Mouse (Mus musculus): ENCODE measurements around the gene Gm42715. TPM values are rescaled to one million over a fixed set of nuclear protein-coding genes. Genes with fewer than 3 reads are reported as not detected.

Gm42715 gene
- total RNA-seq, 2 experiments from 2014 or later: 19.6 to 20.2 TPM

DNA sequence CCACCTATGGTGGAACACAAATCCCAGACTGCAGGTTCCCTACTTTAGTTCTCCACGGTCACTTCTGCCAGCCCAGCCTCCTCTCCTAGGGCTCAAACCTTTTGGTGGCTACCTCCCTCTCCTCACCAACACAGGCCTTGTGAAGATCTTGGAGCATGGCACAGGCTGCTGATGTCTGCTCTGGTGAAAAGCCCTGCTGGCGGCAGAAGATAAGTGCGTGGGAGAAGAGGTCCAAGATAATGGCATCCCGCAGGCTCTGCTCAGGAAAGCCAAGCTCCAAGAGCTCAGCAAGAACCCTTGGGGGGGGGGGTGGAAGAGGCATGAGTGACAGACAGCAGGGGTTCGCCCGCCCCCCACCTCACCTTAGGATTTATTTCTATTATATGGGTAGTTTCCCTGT, 66.8 kb downstream of the Gm42715 start:
- DNase-seq: no peak

DNA sequence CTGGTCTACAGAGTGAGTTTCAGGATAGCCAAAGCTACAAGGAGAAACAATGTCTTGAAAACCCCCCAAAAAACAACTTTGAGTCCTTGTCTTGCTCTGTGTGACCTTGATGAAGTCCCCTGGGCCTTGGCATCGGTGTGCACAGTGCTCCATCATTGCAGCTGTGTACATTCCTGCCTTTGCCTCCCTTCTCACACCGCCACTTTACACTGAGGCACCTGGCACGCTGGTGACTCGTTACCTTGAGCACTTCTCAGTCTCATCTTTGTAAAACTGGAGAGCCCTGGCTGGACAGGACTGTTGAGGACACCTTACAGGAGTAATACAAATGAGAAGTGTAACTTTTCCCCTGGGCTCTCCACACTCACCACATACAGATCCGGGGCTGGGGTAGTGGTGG, 67.8 kb downstream of the Gm42715 start:
- no peak for DNase-seq

DNA sequence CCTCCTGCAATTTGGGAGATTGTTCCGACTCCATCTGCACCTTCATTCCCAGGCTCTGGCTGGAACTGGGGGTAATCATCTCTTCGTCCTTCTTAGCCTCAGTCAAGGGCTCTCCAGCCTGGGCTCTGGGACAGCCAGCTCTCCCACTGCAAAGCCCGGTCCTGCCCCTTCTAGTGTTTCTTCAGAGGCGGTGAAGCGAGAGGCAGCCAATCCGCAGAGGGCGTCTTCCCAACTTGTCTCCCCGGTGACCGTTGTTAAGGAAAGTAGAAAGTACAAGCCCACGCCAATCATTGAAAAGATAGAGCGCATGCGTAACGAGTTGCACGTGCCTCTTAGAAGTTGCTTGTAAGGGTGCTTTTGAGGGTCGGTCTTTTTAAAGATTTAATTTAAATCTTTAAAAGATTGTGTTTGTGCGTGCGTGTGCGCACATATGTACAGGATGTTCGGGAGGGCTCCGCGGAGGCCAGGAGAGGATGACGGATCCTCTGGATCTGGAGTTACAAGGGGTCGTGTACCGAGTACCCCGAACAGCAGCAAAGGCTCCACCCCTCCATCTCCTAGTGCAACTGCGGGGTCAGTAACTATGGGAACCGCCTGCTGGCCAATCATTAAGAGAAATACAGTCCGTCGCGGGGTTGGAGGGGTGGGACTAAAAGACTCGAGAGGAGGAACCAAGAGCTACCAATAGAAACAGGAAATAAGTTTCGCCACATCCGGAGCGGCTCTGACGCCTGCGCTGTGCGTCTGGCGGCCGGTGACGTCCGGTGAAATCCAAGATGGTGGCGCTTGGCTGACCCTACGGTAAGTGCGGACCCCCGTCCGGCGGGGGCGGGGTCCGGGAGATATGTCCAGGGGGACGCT, 68.9 kb downstream of the Gm42715 start, which contains the start of the genes Ccdc189 and Rnf40:
TSS of gene Ccdc189 (minus strand) at position 585 of the 861 bp plus-strand sequence.
TSS of gene Rnf40 (plus strand) at position 757 of the 861 bp plus-strand sequence.
- peak; percentile 95 to 96 for DNase-seq

DNA sequence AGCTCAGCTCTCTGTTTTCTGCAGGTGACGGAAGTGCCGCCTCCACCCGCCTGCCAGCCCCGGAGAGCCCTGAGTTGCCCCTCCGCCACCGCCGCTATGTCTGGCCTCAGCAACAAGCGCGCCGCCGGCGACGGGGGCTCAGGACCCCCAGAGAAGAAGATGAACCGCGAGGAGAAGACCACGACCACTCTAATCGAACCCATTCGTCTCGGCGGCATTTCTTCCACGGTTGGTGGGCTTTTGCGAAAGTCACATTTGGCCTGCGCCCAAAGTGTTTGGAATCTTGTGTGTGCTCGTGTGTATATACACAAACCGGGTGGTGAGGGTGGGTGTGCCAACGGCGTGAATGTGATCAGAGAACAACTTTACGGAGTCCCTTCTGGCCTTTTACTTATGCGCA, 69.5 kb downstream of the Gm42715 start:
- DNase-seq: no peak

DNA sequence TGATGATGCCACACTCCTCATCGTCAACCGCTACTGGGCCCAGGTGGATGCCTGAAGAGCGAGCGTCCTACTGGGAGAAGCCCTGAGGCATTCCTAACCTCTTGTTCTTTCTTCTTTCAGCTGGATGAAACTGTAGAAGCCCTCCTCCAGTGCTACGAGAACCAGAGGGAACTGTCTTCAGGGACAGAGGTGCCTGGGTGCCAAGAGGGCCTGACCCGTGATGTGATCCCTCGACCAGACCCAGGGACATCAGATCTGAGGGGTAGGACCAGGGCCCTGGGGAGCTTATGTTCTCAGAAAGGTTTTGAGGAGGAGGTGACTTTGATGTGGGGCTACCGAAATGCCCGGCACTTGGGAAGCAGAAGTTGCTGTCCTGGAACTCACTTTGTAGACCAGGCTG, 70.3 kb downstream of the Gm42715 start:
- no peak for DNase-seq

DNA sequence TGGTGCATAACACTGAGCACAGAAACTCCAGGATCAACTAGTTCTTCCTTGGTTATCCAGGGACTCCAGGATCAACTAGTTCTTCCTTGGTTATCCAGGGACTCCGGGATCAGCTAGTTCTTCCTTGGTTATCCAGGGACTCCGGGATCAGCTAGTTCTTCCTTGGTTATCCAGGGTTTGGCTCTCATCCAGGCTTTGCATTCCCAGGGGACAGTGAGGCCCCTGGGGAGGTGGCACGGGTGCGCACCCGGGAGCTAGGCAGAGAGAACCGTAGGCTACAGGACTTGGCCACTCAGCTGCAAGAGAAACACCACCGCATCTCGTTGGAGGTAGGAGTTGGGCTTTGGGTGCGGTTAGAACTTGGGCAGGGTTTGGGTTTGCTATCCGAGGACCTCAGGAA, 71.7 kb downstream of the Gm42715 start:
- no peak for DNase-seq

DNA sequence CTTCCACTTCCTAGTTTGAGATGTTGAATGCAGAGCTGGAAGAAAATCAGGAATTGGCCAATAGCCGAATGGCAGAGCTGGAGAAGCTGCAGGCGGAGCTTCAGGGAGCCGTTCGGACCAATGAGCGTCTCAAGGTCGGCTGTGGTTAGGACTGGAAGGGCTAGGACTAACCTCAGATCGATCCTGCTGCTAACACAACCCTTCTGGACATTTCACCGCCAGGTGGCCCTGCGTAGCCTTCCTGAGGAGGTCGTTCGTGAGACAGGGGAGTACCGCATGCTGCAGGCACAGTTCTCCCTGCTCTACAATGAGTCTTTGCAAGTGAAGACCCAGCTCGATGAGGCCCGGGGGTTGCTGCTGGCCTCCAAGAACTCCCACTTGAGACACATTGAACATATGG, 73.2 kb downstream of the Gm42715 start:
- peak in 1 of 2 experiments; percentile 42 for DNase-seq

DNA sequence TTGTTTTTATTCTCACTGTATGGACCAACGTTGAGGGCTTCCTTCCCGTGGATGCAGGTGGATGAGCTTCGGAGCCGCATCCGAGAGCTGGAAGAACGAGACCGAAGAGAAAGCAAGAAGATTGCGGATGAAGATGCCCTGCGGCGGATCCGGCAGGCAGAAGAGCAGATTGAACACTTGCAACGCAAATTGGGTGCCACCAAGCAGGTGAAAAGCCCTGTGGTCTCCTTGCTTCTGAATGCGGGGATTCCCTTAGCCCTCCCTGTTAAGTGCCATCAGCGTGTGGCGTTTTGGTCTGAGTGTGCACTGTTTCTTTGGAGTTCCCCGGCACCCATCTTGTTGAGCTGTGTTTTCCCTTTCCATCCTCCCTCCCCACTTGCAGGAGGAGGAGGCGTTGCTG, 77.4 kb downstream of the Gm42715 start:
- DNase-seq: no peak

DNA sequence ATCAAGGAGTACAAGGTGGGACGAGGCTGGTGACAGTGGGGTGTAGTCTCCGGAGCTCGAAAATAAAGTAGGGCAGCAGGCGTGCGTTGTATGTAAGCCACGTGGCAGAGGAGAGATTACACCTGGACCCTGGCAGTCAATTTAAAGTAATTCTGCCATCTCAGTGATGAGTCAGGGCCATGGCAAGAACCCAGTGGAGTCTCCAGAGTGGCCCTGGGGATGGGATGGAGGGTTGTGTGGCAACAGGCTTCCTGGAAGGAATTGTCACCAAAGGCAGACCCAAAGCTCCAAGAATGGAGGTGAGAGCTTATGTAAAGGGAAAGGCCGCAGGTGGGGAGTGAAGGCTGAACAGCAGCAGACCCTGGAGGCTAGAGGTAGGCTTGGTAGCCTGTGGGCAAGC, 81.2 kb downstream of the Gm42715 start:
- DNase-seq: peak in 1 of 2 experiments; percentile 48

DNA sequence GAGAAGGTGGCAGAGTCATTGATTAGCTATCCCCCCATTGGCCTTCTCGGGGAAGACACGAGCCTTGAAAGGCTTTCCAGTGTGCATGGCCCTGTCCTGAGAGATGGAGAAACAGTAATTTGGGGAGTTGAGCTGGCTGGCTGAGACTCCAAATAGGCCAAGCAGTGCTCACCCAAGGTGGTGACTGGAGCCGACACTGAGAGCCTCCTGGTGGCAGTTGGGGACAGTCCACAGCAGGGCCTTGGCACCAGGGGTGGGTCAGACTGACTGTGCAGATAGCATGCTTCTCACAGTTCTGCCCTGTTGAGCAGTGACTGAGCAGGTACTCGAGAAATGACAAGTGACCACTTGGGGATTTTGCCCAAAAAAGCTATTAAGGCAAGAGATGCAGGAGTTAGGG, 82.4 kb downstream of the Gm42715 start:
- DNase-seq: no peak

DNA sequence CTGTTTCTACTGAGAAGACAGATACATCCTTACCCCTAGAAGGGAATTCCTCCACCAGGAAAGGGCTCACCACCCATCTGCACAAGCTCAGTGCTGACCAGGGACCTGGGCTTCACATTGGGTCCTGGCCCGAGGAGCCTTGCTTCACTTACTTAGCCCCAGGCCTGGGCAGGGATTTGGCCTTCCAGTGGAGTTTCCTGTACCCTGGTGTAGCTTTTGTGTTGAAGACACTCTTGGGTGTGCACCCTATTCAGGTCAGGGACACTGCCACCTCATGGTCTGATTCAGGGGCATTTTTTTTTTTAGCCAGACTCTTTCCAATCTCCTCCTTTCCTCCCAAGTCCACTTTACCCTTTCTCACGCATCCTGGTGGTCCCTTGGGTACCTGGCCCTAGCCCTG, 83.5 kb downstream of the Gm42715 start:
- peak; percentile 35 to 39 for DNase-seq

DNA sequence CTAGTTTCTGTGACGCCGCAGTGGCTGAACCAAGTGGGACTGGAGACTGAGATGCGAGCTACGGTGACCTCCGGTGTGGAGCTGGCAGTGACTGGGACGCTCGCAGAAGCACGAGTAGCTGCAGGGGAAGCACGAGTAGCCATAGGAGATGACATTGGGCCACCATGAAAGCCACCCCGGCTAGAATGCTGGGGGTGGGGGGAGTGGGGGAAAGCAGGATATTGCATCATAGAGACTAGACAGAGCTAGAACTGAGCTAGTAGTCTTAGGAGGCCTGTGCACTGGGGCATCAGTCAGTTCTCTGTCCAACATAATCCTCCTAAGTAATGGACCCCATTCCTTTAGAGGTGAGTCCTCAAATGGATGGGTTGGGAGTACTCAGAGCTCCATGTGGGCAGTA, 84.9 kb downstream of the Gm42715 start:
- DNase-seq: no peak

DNA sequence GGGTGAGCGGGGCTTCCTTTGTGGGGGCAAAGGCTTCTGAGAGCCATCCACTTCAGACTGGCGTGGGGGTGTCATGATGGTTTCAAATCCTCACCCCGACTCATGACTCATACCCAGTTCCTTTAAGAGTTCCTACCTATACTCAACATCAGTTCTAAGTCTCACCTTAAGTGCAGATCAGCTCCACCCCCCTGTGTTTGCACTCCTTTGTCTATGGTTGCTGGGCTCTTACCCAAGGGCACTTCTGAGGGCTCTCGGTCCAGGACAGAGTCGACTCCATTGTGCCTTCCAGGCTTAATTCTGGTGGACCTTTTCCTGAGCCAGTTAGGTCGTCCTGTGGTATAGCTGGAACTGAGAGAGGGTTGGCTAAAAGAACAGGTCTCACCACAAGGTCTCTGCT, 87.8 kb downstream of the Gm42715 start:
- DNase-seq: no peak

DNA sequence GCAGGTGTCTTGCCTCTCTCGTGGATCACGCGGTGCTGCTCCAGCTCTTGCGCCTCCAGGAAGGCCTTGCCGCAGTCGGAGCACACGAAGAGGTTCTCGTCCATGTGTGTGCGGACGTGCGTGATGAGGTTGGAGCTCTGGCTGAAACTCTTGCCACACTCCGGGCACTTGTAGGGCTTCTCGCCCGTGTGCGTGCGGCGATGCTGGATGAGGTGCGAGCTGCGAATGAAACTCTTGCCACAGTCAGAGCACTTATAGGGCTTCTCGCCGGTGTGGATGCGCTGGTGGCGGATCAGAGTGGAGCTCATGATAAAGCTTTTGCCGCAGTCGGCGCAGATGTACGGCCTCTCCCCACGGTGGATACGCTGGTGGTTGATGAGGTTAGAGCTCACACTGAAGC, 91.6 kb downstream of the Gm42715 start:
- no peak for DNase-seq

DNA sequence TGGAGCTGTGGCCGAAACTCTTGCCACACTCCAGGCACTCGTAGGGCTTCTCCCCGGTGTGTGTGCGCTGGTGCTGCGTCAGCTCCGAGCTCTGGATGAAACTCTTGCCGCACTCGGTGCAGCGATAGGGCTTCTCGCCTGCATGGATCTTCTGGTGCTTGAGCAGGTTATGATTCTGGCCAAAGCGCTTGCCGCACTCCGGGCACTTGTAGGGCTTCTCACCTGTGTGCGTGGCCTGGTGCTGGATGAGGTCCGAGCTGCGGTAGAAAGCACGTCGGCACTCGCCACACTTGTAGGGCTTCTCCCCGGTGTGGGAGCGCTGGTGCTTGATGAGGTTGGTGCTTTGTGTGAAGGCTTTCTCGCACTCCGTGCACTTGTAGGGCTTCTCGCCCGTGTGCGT, 92.2 kb downstream of the Gm42715 start:
- no peak for DNase-seq

DNA sequence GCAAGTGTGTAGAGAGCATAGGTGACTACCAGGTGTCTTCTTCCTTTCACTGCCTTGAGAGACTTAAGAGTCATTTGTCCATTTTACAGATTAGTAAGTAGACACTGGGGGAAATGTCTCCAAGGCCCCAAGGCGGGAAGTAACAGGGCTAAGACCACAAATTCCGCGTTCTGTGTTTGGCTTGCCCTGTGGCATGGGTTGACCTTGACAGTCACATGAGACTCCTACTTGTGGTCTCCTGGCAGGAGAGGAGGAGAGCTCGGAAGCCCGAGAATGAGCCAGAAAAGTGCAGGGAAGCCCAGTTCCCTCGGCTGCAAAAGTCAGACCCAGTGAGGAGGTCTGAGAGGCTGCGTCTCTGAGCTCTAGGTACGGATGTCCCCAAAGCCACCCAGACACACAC, 94.1 kb downstream of the Gm42715 start:
- DNase-seq: peak in 1 of 2 experiments; percentile 33

DNA sequence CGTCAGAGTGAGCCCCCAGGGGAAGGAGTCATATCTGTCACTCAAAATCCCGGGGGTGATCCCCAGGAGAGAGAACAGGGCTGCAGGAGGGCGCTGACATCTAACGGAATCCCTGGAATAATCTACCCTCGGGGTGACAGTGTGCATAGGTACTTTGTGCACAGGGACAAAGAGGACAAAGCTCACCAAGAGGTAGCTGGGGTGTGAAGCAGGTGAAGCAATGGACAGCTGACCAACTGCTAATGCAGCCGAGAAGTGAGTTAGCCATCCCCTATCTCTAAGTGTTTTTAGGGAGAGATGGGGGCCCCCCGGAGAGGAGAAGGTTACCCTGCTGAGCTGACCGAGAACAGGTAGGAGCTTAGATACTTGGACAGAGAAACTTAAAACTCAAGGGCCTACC, 94.7 kb downstream of the Gm42715 start:
- no peak for DNase-seq

DNA sequence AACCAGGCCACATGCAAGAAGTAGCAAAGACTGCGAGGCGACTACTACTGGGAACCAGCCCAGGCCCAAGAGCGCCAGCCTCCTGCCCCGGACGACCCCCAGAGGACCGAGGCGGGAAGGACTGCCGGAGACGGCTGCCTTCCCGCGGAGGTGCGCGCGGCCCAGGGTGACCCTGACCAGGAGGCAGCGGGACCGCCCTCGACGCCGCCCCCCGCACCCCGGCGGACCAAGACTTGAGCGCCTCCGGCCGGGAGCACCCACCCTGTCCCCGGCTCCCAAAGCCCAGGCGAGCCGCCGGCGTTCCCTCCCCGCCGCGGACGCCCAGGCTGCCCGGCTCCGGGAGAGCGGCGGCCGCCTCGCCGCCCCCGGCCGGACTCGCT, 95.1 kb downstream of the Gm42715 start:
- DNase-seq: peak; percentile 82 to 87

DNA sequence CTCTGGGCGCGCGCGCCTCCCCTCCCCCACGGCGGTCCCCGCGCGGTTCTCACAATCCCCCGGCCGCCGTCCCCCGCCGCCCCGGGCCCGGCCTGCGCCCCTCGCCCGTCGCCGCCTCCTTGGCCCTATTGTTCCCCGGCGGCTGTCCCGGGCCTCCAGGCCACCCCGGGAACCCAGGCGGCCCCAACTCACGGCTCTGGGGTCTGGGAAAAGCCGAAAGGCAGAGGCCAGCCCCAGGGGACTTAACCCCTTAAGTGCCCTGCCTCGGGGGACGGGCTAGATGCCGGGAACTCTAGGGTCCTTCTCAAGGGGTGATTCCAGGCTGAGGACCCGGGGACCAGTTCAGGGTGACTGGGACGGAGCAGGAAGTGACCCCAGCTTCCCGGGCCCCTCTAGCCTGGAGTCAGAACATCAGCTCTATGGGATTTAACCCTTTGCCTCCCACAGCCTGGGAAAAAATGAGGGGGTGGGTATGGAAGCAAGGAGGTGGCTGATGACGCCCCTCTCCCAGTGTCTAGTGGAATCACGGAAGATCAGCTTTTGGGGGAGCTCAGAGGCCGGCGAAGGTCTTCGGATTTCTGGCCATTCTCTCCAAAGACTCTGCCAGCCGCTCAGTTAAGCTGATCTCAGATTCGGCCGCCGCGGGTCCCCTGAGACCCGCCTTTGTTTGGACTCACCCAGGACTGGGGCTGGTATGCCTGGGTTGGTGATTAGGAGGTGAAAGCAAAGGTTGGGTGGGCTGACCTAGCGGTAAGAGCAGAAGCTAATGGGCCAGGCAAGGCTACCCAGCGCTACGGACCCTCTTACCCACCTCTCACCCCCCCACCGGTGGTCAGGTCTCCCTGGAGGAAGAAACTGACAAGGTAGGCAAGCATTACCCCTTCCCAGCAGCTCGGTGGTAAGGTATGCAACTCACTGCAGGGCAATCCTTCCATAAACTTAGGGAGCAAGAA, 95.8 kb downstream of the Gm42715 start, which contains the start of gene Zfp629:
TSS of gene Zfp629 (minus strand) at position 907 of the 953 bp plus-strand sequence.
- peak; percentile 70 to 81 for DNase-seq

DNA sequence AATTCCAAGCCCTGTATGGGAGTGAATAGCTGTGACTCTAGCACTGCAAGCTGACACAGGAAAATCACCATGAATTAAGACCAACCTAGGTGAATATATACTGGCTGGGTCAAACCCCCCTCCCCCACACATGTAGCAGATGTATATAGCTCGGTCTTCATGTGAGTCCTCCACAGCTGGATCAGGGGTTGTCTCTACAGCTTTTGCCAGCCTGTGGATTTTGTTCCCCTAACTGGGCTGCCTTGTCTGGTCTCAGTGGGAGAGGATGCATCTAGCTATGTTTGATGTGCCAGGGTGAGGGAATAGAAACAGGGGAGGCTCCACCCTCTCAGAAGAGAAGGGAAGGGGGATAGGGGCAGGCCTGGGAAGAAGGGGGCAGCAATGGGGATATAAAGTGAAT, 97.0 kb downstream of the Gm42715 start:
- DNase-seq: no peak

Measured in adrenal gland, postnatal 36 days (tissue).